Mouse (Mus musculus) lung, embryonic 16.5 days (tissue): ENCODE measurements around the gene Kif23. TPM values are rescaled to one million over a fixed set of nuclear protein-coding genes. Genes with fewer than 3 reads are reported as not detected.

Experiments
- ATAC-seq: fragments of 200-750 bp; cut with Nextera tagmentation; 2 replicates; pipeline ENCODE4 v1.8.0; 2017; ENCODE audit warnings: low read depth, mild to moderate bottlenecking, moderate library complexity
- H3K27ac ChIP-seq: fragments of 300-500 bp; sonication (generic); 2 replicates; pipeline ENCODE4 v1.5.1; 2014; ENCODE audit warnings: mild to moderate bottlenecking, control low read depth, low read length
- H3K27me3 ChIP-seq: fragments of 300-500 bp; sonication (generic); 2 replicates; pipeline ENCODE4 v1.6.1; 2014; ENCODE audit warnings: low read depth, low read length, mixed read lengths; ENCODE audit not compliant: control insufficient read depth, insufficient read depth
- H3K36me3 ChIP-seq: fragments of 300-500 bp; sonication (generic); 2 replicates; pipeline ENCODE4 v1.6.1; 2014; ENCODE audit warnings: low read length; ENCODE audit not compliant: control insufficient read depth, insufficient read depth
- H3K4me1 ChIP-seq: fragments of 300-500 bp; sonication (generic); replicated peaks from 2 replicates; pipeline ENCODE4 v1.6.1; 2014; ENCODE audit warnings: low read length, mixed read lengths; ENCODE audit not compliant: control insufficient read depth, insufficient read depth
- H3K4me2 ChIP-seq: fragments of 300-500 bp; sonication (generic); 2 replicates; pipeline ENCODE4 v1.6.1; 2014; ENCODE audit warnings: low read depth, low read length, control low read depth
- H3K4me3 ChIP-seq: fragments of 300-500 bp; sonication (generic); 2 replicates; pipeline ENCODE4 v1.5.1; 2014; ENCODE audit warnings: mild to moderate bottlenecking, low read length, control low read depth
- H3K9ac ChIP-seq: fragments of 300-500 bp; sonication (generic); 2 replicates; pipeline ENCODE4 v1.6.1; 2014; ENCODE audit warnings: low read length, control low read depth
- H3K9me3 ChIP-seq: fragments of 300-500 bp; sonication (generic); 2 replicates; pipeline ENCODE4 v1.6.1; 2016; ENCODE audit warnings: low read length; ENCODE audit not compliant: control insufficient read depth
- WGBS: fragments of 180-500 bp; shearing (Covaris S2); extraction: QIAGEN DNeasy Blood & Tissue Kit; methylation state at CpG from one replicate; pipeline ENCODE4 v1.1.7; 2014; 5-methylcytosine and 5-hydroxymethylcytosine counted together
- polyA plus RNA-seq: library from polyadenylated mRNA; unstranded; fragments of >200 nt; fragmentation: Nextera tagmentation; extraction: Ambion mirVana; gene quantifications from 2 replicates; pipeline ENCODE4 v1.2.1, GENCODE M21; 2015

Gene Kif23
- polyA plus RNA-seq, 1 experiment from 2014 or later, result 146 TPM

GRCm38 (mm10) chr9:61910526-61911256, 35.9 kb downstream of the Kif23 start:
- Histone ChIP-seq H3K27me3 (no peaks in the 10 kb centered on the region), H3K4me1 (peaks cover 9% of the 10 kb centered on the region), H3K9ac (no peak overlapping the region), H3K9me3 (no peaks in the 10 kb centered on the region), H3K4me2 (no peak overlapping the region), H3K4me3 (no peak overlapping the region), H3K27ac (no peak overlapping the region), H3K36me3 (peaks cover 15% of the 10 kb centered on the region)
- 29% methylated on average over 20 of the region's 20 CpGs for WGBS
- no peak for ATAC-seq

GRCm38 (mm10) chr9:61909633-61910032, 36.9 kb downstream of the Kif23 start:
- Histone ChIP-seq H3K4me2 (no peak overlapping the region), H3K27ac (no peak overlapping the region), H3K9me3 (no peaks in the 10 kb centered on the region), H3K4me1 (peaks cover 15% of the 10 kb centered on the region), H3K36me3 (peaks cover 15% of the 10 kb centered on the region), H3K27me3 (no peaks in the 10 kb centered on the region), H3K4me3 (no peak overlapping the region), H3K9ac (no peak overlapping the region)
- no peak for ATAC-seq
- WGBS, result 64% methylated on average over 1 of the region's 1 CpGs

GRCm38 (mm10) chr9:61908832-61909407, 37.7 kb downstream of the Kif23 start:
- no peaks in the 10 kb centered on the region for H3K27me3 ChIP-seq
- H3K4me3 ChIP-seq, result no peak overlapping the region
- H3K27ac ChIP-seq, result no peak overlapping the region
- H3K9me3 ChIP-seq, result no peaks in the 10 kb centered on the region
- H3K9ac ChIP-seq, result no peak overlapping the region
- 87% methylated on average over 11 of the region's 11 CpGs for WGBS
- ATAC-seq, result no peak
- peaks cover 20% of the 10 kb centered on the region for H3K4me1 ChIP-seq
- no peak overlapping the region for H3K4me2 ChIP-seq
- H3K36me3 ChIP-seq, result peaks cover 15% of the 10 kb centered on the region

- no peak overlapping the region for H3K27ac ChIP-seq
- H3K4me3 ChIP-seq, result no peak overlapping the region
- H3K27me3 ChIP-seq, result no peaks in the 10 kb centered on the region
- H3K9ac ChIP-seq, result no peak overlapping the region
- H3K4me2 ChIP-seq, result no peak overlapping the region
- peaks cover 22% of the 10 kb centered on the region for H3K4me1 ChIP-seq
- 71% methylated on average over 3 of the region's 3 CpGs for WGBS
- ATAC-seq, result no peak
- H3K9me3 ChIP-seq, result no peaks in the 10 kb centered on the region
- peaks cover 15% of the 10 kb centered on the region for H3K36me3 ChIP-seq
Observed at GRCm38 (mm10) chr9:61908341-61908740, 38.2 kb downstream of the Kif23 start.

GRCm38 (mm10) chr9:61907621-61908295, 38.8 kb downstream of the Kif23 start:
- Histone ChIP-seq H3K4me1 (peaks cover 16% of the 10 kb centered on the region), H3K4me2 (no peak overlapping the region), H3K36me3 (peaks cover 12% of the 10 kb centered on the region), H3K9me3 (no peaks in the 10 kb centered on the region), H3K9ac (no peak overlapping the region), H3K27me3 (no peaks in the 10 kb centered on the region), H3K27ac (no peak overlapping the region), H3K4me3 (no peak overlapping the region)
- 66% methylated on average over 4 of the region's 4 CpGs for WGBS
- no peak for ATAC-seq

- 65% methylated on average over 10 of the region's 10 CpGs for WGBS
- no peak overlapping the region for H3K4me3 ChIP-seq
Observed at GRCm38 (mm10) chr9:61906912-61907311, 39.7 kb downstream of the Kif23 start.

GRCm38 (mm10) chr9:61905576-61905975, 41.0 kb downstream of the Kif23 start:
- Histone ChIP-seq H3K27me3 (no peaks in the 10 kb centered on the region), H3K4me2 (no peak overlapping the region), H3K36me3 (no peaks in the 10 kb centered on the region), H3K4me1 (peaks cover 14% of the 10 kb centered on the region), H3K9ac (no peak overlapping the region), H3K9me3 (no peaks in the 10 kb centered on the region), H3K4me3 (no peak overlapping the region), H3K27ac (no peak overlapping the region)
- 70% methylated on average over 5 of the region's 5 CpGs for WGBS
- no peak for ATAC-seq

More at GRCm38 (mm10) chr9:61906912-61907311, 39.7 kb downstream of the Kif23 start:
- Histone ChIP-seq H3K4me2 (no peak overlapping the region), H3K9me3 (no peaks in the 10 kb centered on the region), H3K4me1 (peaks cover 14% of the 10 kb centered on the region), H3K36me3 (peaks cover 3% of the 10 kb centered on the region; the same call in 1 of the 2 replicates), H3K27me3 (no peaks in the 10 kb centered on the region), H3K9ac (no peak overlapping the region), H3K27ac (no peak overlapping the region)
- no peak for ATAC-seq

- 11% methylated on average over 7 of the region's 7 CpGs for WGBS
- ATAC-seq, result peak; percentile 49
- Histone ChIP-seq H3K27ac (peak overlapping the region; percentile 49), H3K9ac (0 out of 2 replicates have a peak overlapping the region, but pooled peaks have one; percentile 9), H3K27me3 (peaks cover 4% of the 10 kb centered on the region), H3K4me1 (peaks cover 14% of the 10 kb centered on the region), H3K4me3 (no peak overlapping the region), H3K4me2 (no peak overlapping the region), H3K36me3 (no peaks in the 10 kb centered on the region), H3K9me3 (no peaks in the 10 kb centered on the region)
Observed at GRCm38 (mm10) chr9:61904201-61904600, 42.4 kb downstream of the Kif23 start.

GRCm38 (mm10) chr9:61902445-61902844, 44.1 kb downstream of the Kif23 start:
- 26% methylated on average over 9 of the region's 9 CpGs for WGBS
- no peak for ATAC-seq

More at GRCm38 (mm10) chr9:61902445-61902844, 44.1 kb downstream of the Kif23 start:
- no peak overlapping the region for H3K4me3 ChIP-seq
- peaks cover 14% of the 10 kb centered on the region for H3K4me1 ChIP-seq
- H3K9ac ChIP-seq, result no peak overlapping the region
- no peaks in the 10 kb centered on the region for H3K36me3 ChIP-seq
- no peaks in the 10 kb centered on the region for H3K9me3 ChIP-seq
- H3K4me2 ChIP-seq, result no peak overlapping the region
- H3K27ac ChIP-seq, result no peak overlapping the region
- H3K27me3 ChIP-seq, result peaks cover 6% of the 10 kb centered on the region
